7 mouse cellular contexts compared by ENCODE assay signal in genomic region chr3:131638216-131638615, GRCm38 (mm10).
A peak's percentile ranks its signal among the peaks of the same experiment; 100 is the strongest.
DNase-seq lines count a peak whose midpoint lies in the region; ATAC-seq and TF ChIP-seq lines count a peak whose summit lies in the region.

No protein-coding gene starts in this region.

- H3K4me3 ChIP-seq in left cerebral cortex, adult 2 months = no peak overlapping the region
- no peak overlapping the region for H3K4me3 ChIP-seq in intestine, embryonic 15.5 days (replicated peaks)

- WGBS in intestine, embryonic 15.5 days = 65% methylated on average over 7 of the region's 7 CpGs

- no peak for ATAC-seq in intestine, embryonic 15.5 days
- ATAC-seq in CD4-positive, CD25-positive, alpha-beta regulatory T cell, adult 4 months = no peak

- intact Hi-C loops in left cerebral cortex, adult 2 months (cut with DNase I) = no loop called here

- peaks cover 3% of the 10 kb centered on the region; the same call in 1 of the 2 replicates for H3K36me3 ChIP-seq in intestine, embryonic 15.5 days

- no peak for TF ChIP-seq CTCF in left cerebral cortex, adult 2 months (IDR thresholded peaks at IDR 0.05)

- H3K9me3 ChIP-seq in intestine, embryonic 15.5 days = no peaks in the 10 kb centered on the region

- H3K9ac ChIP-seq in intestine, embryonic 15.5 days = no peak overlapping the region

- peak overlapping the region; percentile 44; the same call in 1 of the 2 replicates for H3K27ac ChIP-seq in left cerebral cortex, adult 2 months
- H3K27ac ChIP-seq in intestine, embryonic 15.5 days = no peak overlapping the region

- H3K27me3 ChIP-seq in intestine, embryonic 15.5 days (replicated peaks) = no peaks in the 10 kb centered on the region

- H3K4me2 ChIP-seq in intestine, embryonic 15.5 days (replicated peaks) = no peak overlapping the region

- DNase-seq in left cerebral cortex, adult 2 months (ENCODE audit: extremely low spot score in 1 of 2, low spot score in 2 of 2) = no peak
- DNase-seq in left cerebral cortex, adult 8-10 months (ENCODE audit: low spot score in 2 of 2) = no peak
- peak; percentile 72 for DNase-seq in adrenal gland, postnatal 14 days
- DNase-seq in cerebellum, adult 9-11 months = peak; percentile 69
- DNase-seq in lung, postnatal 14 days = peak; percentile 10

- no peaks in the 10 kb centered on the region; the same call in 1 of the 2 replicates for H3K4me1 ChIP-seq in intestine, embryonic 15.5 days (replicated peaks)

Comparison
In these comparisons a context has a peak if more than half of its experiments do, and no peak if none do; other contexts are left out.
1. DNase-seq: peak in adrenal gland, postnatal 14 days (single experiment), cerebellum, adult 9-11 months (single experiment) and lung, postnatal 14 days (single experiment); none in left cerebral cortex, adult 2 months (0 of 2) and left cerebral cortex, adult 8-10 months (0 of 2).